Mouse (Mus musculus) spleen, adult 2 months (tissue): Measurements from ENCODE around the gene Prpsap2. TPM values are rescaled to one million over a fixed set of nuclear protein-coding genes. Genes with fewer than 3 reads are reported as not detected.

ENCODE experiments used
- DNase-seq, 2 experiments: peaks; one replicate each; pipeline versions ENCODE4 v3.0.0 to v3.0.0-alpha.2; 2012 to 2021; ENCODE audit warnings: low spot score in 2 of 2, low read depth in 1 of 2
- H3K27ac ChIP-seq: fragments of 200-500 bp; 2 replicates; pipeline ENCODE4 v1.5.1; 2012; ENCODE audit warnings: low read length, inconsistent platforms; ENCODE audit not compliant: insufficient read depth
- H3K27me3 ChIP-seq: fragments of 200-500 bp; 2 replicates; pipeline ENCODE4 v1.6.1; 2012; ENCODE audit warnings: mild to moderate bottlenecking, moderate library complexity, low read length, inconsistent platforms; ENCODE audit not compliant: control insufficient read depth, insufficient read depth
- H3K36me3 ChIP-seq: fragments of 200-500 bp; 2 replicates; pipeline ENCODE4 v1.6.1; 2012; ENCODE audit warnings: mild to moderate bottlenecking, low read length, inconsistent platforms; ENCODE audit not compliant: control insufficient read depth, insufficient read depth
- H3K4me1 ChIP-seq: fragments of 200-500 bp; 2 replicates; pipeline ENCODE4 v1.6.1; 2011; ENCODE audit warnings: inconsistent platforms; ENCODE audit not compliant: control insufficient read depth, insufficient read depth, insufficient read length
- H3K4me3 ChIP-seq: fragments of 200-500 bp; 2 replicates; pipeline ENCODE4 v1.5.1; 2011; ENCODE audit warnings: mild to moderate bottlenecking, inconsistent platforms; ENCODE audit not compliant: insufficient read depth, insufficient read length; ENCODE audit errors: extremely low read depth
- CTCF ChIP-seq: fragments of 200-500 bp; IDR thresholded peaks from 2 replicates; pipeline ENCODE4 v1.5.1; 2011; ENCODE audit warnings: mild to moderate bottlenecking, inconsistent platforms; ENCODE audit not compliant: insufficient read depth, insufficient read length, insufficient replicate concordance; ENCODE audit errors: extremely low read depth
- POLR2A ChIP-seq: fragments of 200-500 bp; IDR thresholded peaks from 2 replicates; pipeline ENCODE4 v1.6.1; 2011; ENCODE audit warnings: low read depth, low read length, inconsistent platforms
- WGBS: fragments of 180-500 bp; shearing (Covaris S2); methylation state at CpG from one replicate; pipeline ENCODE4 v1.1.7; 2018; 5-methylcytosine and 5-hydroxymethylcytosine counted together
- polyA plus RNA-seq: library from polyadenylated mRNA; depleted of rRNA; stranded (reverse); fragments of >200 nt; gene quantifications from 2 replicates; pipeline ENCODE4 v1.2.3, GENCODE M21; 2012

Gene Prpsap2
- polyA plus RNA-seq, 1 experiment: 14.7 TPM

GRCm38 (mm10) chr11:61719387-61719786 is 42.5 kb downstream of the Prpsap2 start:
- Histone ChIP-seq H3K4me3 (no peak overlapping the region), H3K36me3 (no peaks in the 10 kb centered on the region), H3K27me3 (no peaks in the 10 kb centered on the region), H3K4me1 (no peaks in the 10 kb centered on the region), H3K27ac (no peak overlapping the region)
- TF ChIP-seq POLR2A (no peak), CTCF (no peak)
- WGBS: 86% methylated on average over 3 of the region's 3 CpGs
- no peak for DNase-seq

GRCm38 (mm10) chr11:61717990-61718389 is 43.9 kb downstream of the Prpsap2 start:
- Histone ChIP-seq H3K4me1 (no peaks in the 10 kb centered on the region), H3K4me3 (no peak overlapping the region), H3K27me3 (no peaks in the 10 kb centered on the region), H3K27ac (no peak overlapping the region), H3K36me3 (no peaks in the 10 kb centered on the region)
- no peak for TF ChIP-seq CTCF
- no peak for TF ChIP-seq POLR2A
- 86% methylated on average over 5 of the region's 5 CpGs for WGBS
- DNase-seq: no peak

GRCm38 (mm10) chr11:61715130-61715529 is 46.8 kb downstream of the Prpsap2 start:
- Histone ChIP-seq H3K27ac (no peak overlapping the region), H3K4me3 (no peak overlapping the region), H3K4me1 (no peaks in the 10 kb centered on the region), H3K27me3 (no peaks in the 10 kb centered on the region), H3K36me3 (no peaks in the 10 kb centered on the region)
- WGBS: 70% methylated on average over 6 of the region's 6 CpGs
- DNase-seq: no peak
- TF ChIP-seq POLR2A: no peak
- TF ChIP-seq CTCF: no peak

- peak; percentile 68 for DNase-seq
- Histone ChIP-seq H3K27me3 (no peaks in the 10 kb centered on the region), H3K4me1 (no peaks in the 10 kb centered on the region), H3K4me3 (no peak overlapping the region), H3K27ac (no peak overlapping the region), H3K36me3 (no peaks in the 10 kb centered on the region)
- TF ChIP-seq CTCF (peak; percentile 93; the same call in 1 of the 2 replicates), POLR2A (no peak)
- 55% methylated on average over 11 of the region's 11 CpGs for WGBS
These were observed 47.4 kb downstream of the Prpsap2 start for GRCm38 (mm10) chr11:61714346-61715117.

GRCm38 (mm10) chr11:61713157-61713855 is 48.6 kb downstream of the Prpsap2 start:
- H3K27ac ChIP-seq: no peak overlapping the region
- no peaks in the 10 kb centered on the region; the same call in 1 of the 2 replicates for H3K4me1 ChIP-seq
- WGBS: 74% methylated on average over 15 of the region's 15 CpGs
- no peak for TF ChIP-seq POLR2A
- no peak for TF ChIP-seq CTCF
- H3K36me3 ChIP-seq: no peaks in the 10 kb centered on the region
- no peak overlapping the region for H3K4me3 ChIP-seq
- no peak for DNase-seq
- H3K27me3 ChIP-seq: no peaks in the 10 kb centered on the region

GRCm38 (mm10) chr11:61708928-61709327 is 53.0 kb downstream of the Prpsap2 start:
- WGBS: 28% methylated on average over 3 of the region's 3 CpGs
- DNase-seq: no peak

More at GRCm38 (mm10) chr11:61708928-61709327, 53.0 kb downstream of the Prpsap2 start:
- Histone ChIP-seq H3K27me3 (no peaks in the 10 kb centered on the region), H3K4me3 (no peak overlapping the region), H3K4me1 (no peaks in the 10 kb centered on the region; the same call in 1 of the 2 replicates), H3K36me3 (no peaks in the 10 kb centered on the region), H3K27ac (no peak overlapping the region)
- TF ChIP-seq POLR2A: no peak
- peak; percentile 28; the same call in 1 of the 2 replicates for TF ChIP-seq CTCF
